Mouse (Mus musculus) embryonic fibroblast, embryonic 13.5 days (primary cell): ENCODE data around the gene Kmt2a.
"Not testable (repeated sequence)": the region's sequence is repeated elsewhere in the genome, so short reads cannot be mapped to it uniquely, and the experiment has no call there.

Source experiments
- CTCF ChIP-seq: IDR thresholded peaks from 2 replicates; pipeline ENCODE4 v1.5.1; 2011; ENCODE audit warnings: mild to moderate bottlenecking, control low read depth, low read length, moderate library complexity, borderline replicate concordance; ENCODE audit not compliant: insufficient read depth
- POLR2A ChIP-seq: IDR thresholded peaks from 2 replicates; pipeline ENCODE4 v1.6.1; 2011; ENCODE audit warnings: low read depth, mild to moderate bottlenecking, control low read depth, low read length, moderate library complexity

GRCm38 (mm10) chr9:44768029-44768394, 113.1 kb downstream of the Kmt2a start:
- not testable (repeated sequence) for TF ChIP-seq POLR2A, CTCF
